Mouse (Mus musculus) olfactory bulb, adult 2 months (tissue): ENCODE measurements around the gene Gjc3.

ENCODE experiments used
- CTCF ChIP-seq: fragments of 200-500 bp; IDR thresholded peaks from 2 replicates; pipeline ENCODE4 v1.5.1; 2012; ENCODE audit warnings: low read depth, mild to moderate bottlenecking, low read length, moderate library complexity; ENCODE audit not compliant: insufficient read depth
- POLR2A ChIP-seq: fragments of 200-500 bp; IDR thresholded peaks from 2 replicates; pipeline ENCODE4 v1.6.1; 2012; ENCODE audit warnings: mild to moderate bottlenecking, low read depth, low read length, moderate library complexity; ENCODE audit not compliant: insufficient read depth

GRCm38 (mm10) chr5:138012382-138012781, 49.5 kb upstream of the Gjc3 start:
- TF ChIP-seq POLR2A (no peak), CTCF (no peak)
